8 mouse cellular contexts compared by ENCODE assay signal in the genomic region with DNA sequence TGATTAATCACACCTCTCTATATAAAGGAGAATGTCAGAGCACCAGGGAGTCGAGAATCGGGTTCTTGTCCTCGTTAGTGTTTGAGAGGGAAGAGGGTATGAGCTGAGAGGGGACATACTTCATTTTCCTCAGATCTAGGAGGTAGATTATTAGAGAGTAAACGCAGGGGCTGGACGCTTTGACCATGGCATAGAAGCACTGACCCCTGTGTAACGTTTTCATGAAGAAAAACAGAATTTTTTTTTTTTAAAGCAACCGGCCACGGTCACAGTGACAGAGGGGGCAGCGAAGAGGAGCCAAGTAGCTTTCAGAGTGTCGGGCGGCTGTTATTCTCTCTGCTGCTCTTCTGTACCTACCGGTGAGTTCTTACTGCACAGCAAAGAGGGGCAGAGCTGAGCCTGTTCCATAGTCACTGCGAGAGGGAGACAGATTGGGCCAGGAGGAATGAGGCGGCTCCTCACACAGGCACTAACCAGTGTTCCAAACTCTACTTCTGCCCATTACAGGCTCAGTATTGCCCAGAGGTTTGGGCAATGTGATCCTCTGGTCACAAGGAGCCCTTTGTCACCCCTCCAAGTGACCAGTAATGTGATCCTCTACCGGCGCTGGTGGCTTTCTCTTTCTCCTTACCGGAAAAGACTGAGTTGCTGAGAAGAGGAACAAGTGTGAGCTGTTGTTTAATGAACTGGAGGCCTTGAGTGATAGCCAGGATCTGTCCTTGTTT. TPM values are rescaled to one million over a fixed set of nuclear protein-coding genes. Genes with fewer than 3 reads are reported as not detected.
DNase-seq lines count a peak whose midpoint lies in the region; ATAC-seq lines count a peak whose summit lies in the region.

No protein-coding gene starts in this region.

- peak overlapping the region; percentile 82 for H3K27ac ChIP-seq in intestine, embryonic 14.5 days (ENCODE audit: low read depth)
- peak overlapping the region; percentile 72 for H3K27ac ChIP-seq in limb, embryonic 15.5 days
- no peak overlapping the region for H3K27ac ChIP-seq in midbrain, embryonic 13.5 days
- peak overlapping the region; percentile 90 for H3K27ac ChIP-seq in stomach, embryonic 16.5 days (ENCODE audit: low read length)

- peak overlapping the region; percentile 66 for H3K9ac ChIP-seq in intestine, embryonic 14.5 days (ENCODE audit: low read length)
- H3K9ac ChIP-seq in limb, embryonic 15.5 days: peak overlapping the region; percentile 37
- H3K9ac ChIP-seq in midbrain, embryonic 13.5 days (replicated peaks): peak overlapping the region; percentile 53; the same call in 1 of the 2 replicates
- peak overlapping the region; percentile 83 for H3K9ac ChIP-seq in stomach, embryonic 16.5 days (ENCODE audit: low read length)

- WGBS in intestine, embryonic 14.5 days: 13% methylated on average over 17 of the region's 17 CpGs
- WGBS in limb, embryonic 15.5 days: 13% methylated on average over 17 of the region's 17 CpGs
- 8% methylated on average over 17 of the region's 17 CpGs for WGBS in midbrain, embryonic 13.5 days
- 14% methylated on average over 17 of the region's 17 CpGs for WGBS in stomach, embryonic 16.5 days

- peaks cover 31% of the 10 kb centered on the region for H3K4me1 ChIP-seq in intestine, embryonic 14.5 days (replicated peaks; ENCODE audit: control insufficient read depth, insufficient read depth, low read length)
- peaks cover 20% of the 10 kb centered on the region for H3K4me1 ChIP-seq in limb, embryonic 15.5 days
- peaks cover 16% of the 10 kb centered on the region for H3K4me1 ChIP-seq in midbrain, embryonic 13.5 days (replicated peaks)
- peaks cover 25% of the 10 kb centered on the region for H3K4me1 ChIP-seq in stomach, embryonic 16.5 days (ENCODE audit: control insufficient read depth, insufficient read depth, low read length)

- no peaks in the 10 kb centered on the region for H3K27me3 ChIP-seq in intestine, embryonic 14.5 days (replicated peaks; ENCODE audit: control insufficient read depth, insufficient read depth, low read length)
- no peaks in the 10 kb centered on the region for H3K27me3 ChIP-seq in limb, embryonic 15.5 days
- peaks cover 20% of the 10 kb centered on the region for H3K27me3 ChIP-seq in midbrain, embryonic 13.5 days
- no peaks in the 10 kb centered on the region for H3K27me3 ChIP-seq in stomach, embryonic 16.5 days (ENCODE audit: control insufficient read depth, insufficient read depth, low read length)

- H3K9me3 ChIP-seq in intestine, embryonic 14.5 days (ENCODE audit: control insufficient read depth, low read length): no peaks in the 10 kb centered on the region
- no peaks in the 10 kb centered on the region for H3K9me3 ChIP-seq in limb, embryonic 15.5 days
- H3K9me3 ChIP-seq in midbrain, embryonic 13.5 days: no peaks in the 10 kb centered on the region
- H3K9me3 ChIP-seq in stomach, embryonic 16.5 days (replicated peaks; ENCODE audit: control insufficient read depth, low read length): no peaks in the 10 kb centered on the region

- no peak for ATAC-seq in intestine, embryonic 14.5 days (replicated peaks; ENCODE audit: low FRiP score, low TSS enrichment, low read depth)
- ATAC-seq in limb, embryonic 15.5 days (ENCODE audit: insufficient number of reproducible peaks, low FRiP score, low TSS enrichment, low read depth): no peak
- no peak for ATAC-seq in midbrain, embryonic 13.5 days
- ATAC-seq in stomach, embryonic 16.5 days (ENCODE audit: insufficient read depth, low FRiP score): no peak; the same call in 1 of the 2 replicates

- H3K4me2 ChIP-seq in intestine, embryonic 14.5 days (ENCODE audit: low read length): peak overlapping the region; percentile 73
- peak overlapping the region; percentile 69 for H3K4me2 ChIP-seq in limb, embryonic 15.5 days
- H3K4me2 ChIP-seq in midbrain, embryonic 13.5 days (replicated peaks): peak overlapping the region; percentile 67
- H3K4me2 ChIP-seq in stomach, embryonic 16.5 days (ENCODE audit: low read depth, low read length): peak overlapping the region; percentile 67

- H3K36me3 ChIP-seq in intestine, embryonic 14.5 days (ENCODE audit: control insufficient read depth, insufficient read depth, low read length): no peaks in the 10 kb centered on the region
- no peaks in the 10 kb centered on the region for H3K36me3 ChIP-seq in limb, embryonic 15.5 days
- no peaks in the 10 kb centered on the region for H3K36me3 ChIP-seq in midbrain, embryonic 13.5 days
- no peaks in the 10 kb centered on the region for H3K36me3 ChIP-seq in stomach, embryonic 16.5 days (ENCODE audit: control insufficient read depth, insufficient read depth, low read length)

- DNase-seq in right cerebral cortex, postnatal 4 days: peak; percentile 11
- no peak for DNase-seq in right cerebral cortex, postnatal 36 days (ENCODE audit: low spot score in 2 of 2)
- peak; percentile 32 to 41 for DNase-seq in cerebellum, postnatal 25 days
- DNase-seq in gastrocnemius, postnatal 10 days: peak; percentile 42
- DNase-seq in intestine, embryonic 14.5 days (ENCODE audit: low spot score): no peak

- peak overlapping the region; percentile 49 for H3K4me3 ChIP-seq in intestine, embryonic 14.5 days (ENCODE audit: low read depth, low read length)
- H3K4me3 ChIP-seq in limb, embryonic 15.5 days: peak overlapping the region; percentile 48
- peak overlapping the region; percentile 38 for H3K4me3 ChIP-seq in midbrain, embryonic 13.5 days (replicated peaks)
- H3K4me3 ChIP-seq in stomach, embryonic 16.5 days (replicated peaks; ENCODE audit: low read length): peak overlapping the region; percentile 62

RNA-seq across cellular contexts. Expression of a gene that starts 0.5 kb away (rescaled TPM):
- total RNA-seq in gastrocnemius, postnatal 10 days (2021): 1 to 10 TPM; 5.9 to 7.0 TPM
- 14.7 and 16.2 TPM in 2 replicates for polyA plus RNA-seq in intestine, embryonic 14.5 days (2014; fragmentation: Nextera tagmentation; extraction: Ambion mirVana)
- 7.1 and 7.3 TPM in 2 replicates for polyA plus RNA-seq in limb, embryonic 15.5 days (2015; fragmentation: Nextera tagmentation; extraction: Ambion mirVana)
- polyA plus RNA-seq in midbrain, embryonic 13.5 days (2015; fragmentation: Nextera tagmentation; extraction: Ambion mirVana): 1.8 and 1.9 TPM in 2 replicates
- 13.1 and 13.3 TPM in 2 replicates for polyA plus RNA-seq in stomach, embryonic 16.5 days (2015; fragmentation: Nextera tagmentation; extraction: Ambion mirVana)

RNA-seq across cellular contexts. Expression of a gene that starts 30.0 kb away (rescaled TPM):
- total RNA-seq in gastrocnemius, postnatal 10 days (2021): under 1 TPM; 0.49 to 0.52 TPM
- 0.12 and 0.30 TPM in 2 replicates for polyA plus RNA-seq in intestine, embryonic 14.5 days (2014; fragmentation: Nextera tagmentation; extraction: Ambion mirVana)
- 0.33 and 0.36 TPM in 2 replicates for polyA plus RNA-seq in limb, embryonic 15.5 days (2015; fragmentation: Nextera tagmentation; extraction: Ambion mirVana)
- polyA plus RNA-seq in midbrain, embryonic 13.5 days (2015; fragmentation: Nextera tagmentation; extraction: Ambion mirVana): 0.17 and 0.21 TPM in 2 replicates
- 0.32 and 0.36 TPM in 2 replicates for polyA plus RNA-seq in stomach, embryonic 16.5 days (2015; fragmentation: Nextera tagmentation; extraction: Ambion mirVana)

RNA-seq across cellular contexts. Expression of a gene that starts 45.5 kb away (rescaled TPM):
- total RNA-seq in gastrocnemius, postnatal 10 days (2021): 1 to 10 TPM; 1.8 to 3.6 TPM
- 3.9 and 4.1 TPM in 2 replicates for polyA plus RNA-seq in intestine, embryonic 14.5 days (2014; fragmentation: Nextera tagmentation; extraction: Ambion mirVana)
- 2.0 and 3.0 TPM in 2 replicates for polyA plus RNA-seq in limb, embryonic 15.5 days (2015; fragmentation: Nextera tagmentation; extraction: Ambion mirVana)
- polyA plus RNA-seq in midbrain, embryonic 13.5 days (2015; fragmentation: Nextera tagmentation; extraction: Ambion mirVana): 3.4 and 3.6 TPM in 2 replicates
- 0.98 and 1.5 TPM in 2 replicates for polyA plus RNA-seq in stomach, embryonic 16.5 days (2015; fragmentation: Nextera tagmentation; extraction: Ambion mirVana)

RNA-seq across cellular contexts. Expression of a gene that starts 46.0 kb away (rescaled TPM):
- 100 to 1,000 TPM; 107 to 110 TPM for total RNA-seq in gastrocnemius, postnatal 10 days (2021)
- 1.4 and 1.5 TPM in 2 replicates for polyA plus RNA-seq in intestine, embryonic 14.5 days (2014; fragmentation: Nextera tagmentation; extraction: Ambion mirVana)
- 2.0 and 2.8 TPM in 2 replicates for polyA plus RNA-seq in limb, embryonic 15.5 days (2015; fragmentation: Nextera tagmentation; extraction: Ambion mirVana)
- 0.89 and 1.0 TPM in 2 replicates for polyA plus RNA-seq in midbrain, embryonic 13.5 days (2015; fragmentation: Nextera tagmentation; extraction: Ambion mirVana)
- 1.7 and 2.6 TPM in 2 replicates for polyA plus RNA-seq in stomach, embryonic 16.5 days (2015; fragmentation: Nextera tagmentation; extraction: Ambion mirVana)

RNA-seq across cellular contexts. Expression of a gene that starts 54.8 kb away (rescaled TPM):
- 10 to 100 TPM; 22.2 to 22.8 TPM for total RNA-seq in gastrocnemius, postnatal 10 days (2021)
- polyA plus RNA-seq in intestine, embryonic 14.5 days (2014; fragmentation: Nextera tagmentation; extraction: Ambion mirVana): 5.0 and 6.2 TPM in 2 replicates
- 5.6 and 7.8 TPM in 2 replicates for polyA plus RNA-seq in limb, embryonic 15.5 days (2015; fragmentation: Nextera tagmentation; extraction: Ambion mirVana)
- polyA plus RNA-seq in midbrain, embryonic 13.5 days (2015; fragmentation: Nextera tagmentation; extraction: Ambion mirVana): 6.9 and 7.0 TPM in 2 replicates
- polyA plus RNA-seq in stomach, embryonic 16.5 days (2015; fragmentation: Nextera tagmentation; extraction: Ambion mirVana): 4.6 and 5.7 TPM in 2 replicates

Comparison
In these comparisons a context has a peak if more than half of its experiments do, and no peak if none do; other contexts are left out.
1. DNase-seq: peak in right cerebral cortex, postnatal 4 days (single experiment), cerebellum, postnatal 25 days (2 of 2) and gastrocnemius, postnatal 10 days (single experiment); none in right cerebral cortex, postnatal 36 days (0 of 2) and intestine, embryonic 14.5 days (single experiment).
2. Peak in every context shown above with its lines, with median percentiles within 50 percentile points of each other: H3K4me2 ChIP-seq, H3K4me3 ChIP-seq and H3K9ac ChIP-seq.